Mouse (Mus musculus): Measurements from ENCODE around the gene Gm10324.
"Not testable (repeated sequence)": the region's sequence is repeated elsewhere in the genome, so short reads cannot be mapped to it uniquely, and the experiment has no call there.

- not testable (repeated sequence) for TF ChIP-seq CTCF (IDR thresholded peaks at IDR 0.05; ENCODE audit: extremely low read depth, insufficient read length, insufficient replicate concordance, low read depth, low read length); POLR2A (IDR thresholded peaks at IDR 0.05; ENCODE audit: low read depth, low read length)
Observed at GRCm38 (mm10) chr13:66119247-66119646, at the start of gene Gm10324.
